Mouse (Mus musculus): Measurements from ENCODE around the gene Cd3eap. TPM values are rescaled to one million over a fixed set of nuclear protein-coding genes. Genes with fewer than 3 reads are reported as not detected.

The Cd3eap gene
- polyA plus RNA-seq, 1 experiment from 2014 or later = 17.6 TPM

DNA sequence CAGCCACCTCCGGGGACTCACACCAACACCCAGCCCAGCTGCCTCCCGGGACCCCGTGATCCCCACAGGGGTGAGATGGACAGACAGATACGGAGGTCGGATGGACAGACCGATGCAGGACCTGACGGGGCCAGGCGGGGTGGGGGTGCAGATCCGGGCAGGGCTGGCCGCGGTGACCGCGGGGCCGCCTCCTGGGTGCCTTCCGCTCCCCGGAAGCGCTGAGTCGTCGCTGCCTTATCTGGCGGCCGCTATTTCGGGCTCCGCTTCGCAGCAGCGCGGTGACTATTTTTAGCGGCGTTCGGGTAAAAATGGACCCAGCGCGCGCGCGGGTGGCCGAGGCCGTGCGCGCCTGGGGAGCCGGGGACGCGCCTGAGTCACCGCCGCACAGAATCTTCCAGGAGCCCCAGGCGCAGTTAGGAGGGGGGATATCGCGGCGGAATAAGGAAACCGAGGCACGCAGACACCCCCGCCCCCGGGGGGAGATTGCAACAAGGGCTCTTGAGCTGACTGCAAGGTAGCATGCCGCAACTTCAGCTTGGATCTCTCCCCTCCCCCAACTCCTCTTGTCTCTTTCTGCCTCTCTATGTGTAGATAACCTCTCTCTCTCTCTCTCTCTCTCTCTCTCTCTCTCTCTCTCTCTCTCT lies 26.5 kb downstream of the Cd3eap start:
- no peaks in the 10 kb centered on the region for H3K36me3 ChIP-seq (ENCODE audit: control insufficient read depth, insufficient read depth, low read length)

DNA sequence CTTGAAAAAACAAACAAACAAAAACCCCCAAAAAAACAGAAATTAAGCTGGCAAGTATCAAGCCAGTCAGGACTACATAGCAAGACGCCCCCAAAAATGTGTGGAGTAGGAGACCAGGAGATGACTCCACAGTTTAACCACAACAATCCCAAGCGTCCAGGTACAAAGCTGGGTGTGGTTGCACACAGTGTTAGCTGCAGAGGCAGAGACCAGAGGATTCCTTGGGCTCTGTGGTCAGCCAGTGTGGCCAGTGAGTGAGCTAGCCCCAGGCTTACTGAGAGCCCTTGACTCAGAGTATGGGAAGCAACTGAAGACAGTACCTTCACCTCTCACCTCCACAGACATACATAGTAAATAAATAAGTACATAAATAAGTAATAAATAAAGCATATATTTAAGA lies 27.4 kb downstream of the Cd3eap start:
- H3K4me2 ChIP-seq = peak overlapping the region; percentile 81; the same call in 1 of the 2 replicates
- H3K36me3 ChIP-seq (ENCODE audit: control insufficient read depth, insufficient read depth, low read length) = no peaks in the 10 kb centered on the region
- peak overlapping the region; percentile 82; the same call in 1 of the 2 replicates for H3K27ac ChIP-seq (ENCODE audit: low read depth, low read length)
- 0 out of 2 replicates have a peak, but pooled peaks cover 2% of the 10 kb centered on the region for H3K9me3 ChIP-seq (replicated peaks; ENCODE audit: control insufficient read depth, low read length)
- peaks cover 16% of the 10 kb centered on the region for H3K4me1 ChIP-seq (ENCODE audit: control insufficient read depth, insufficient read depth, low read length)
- no peak overlapping the region for H3K9ac ChIP-seq (ENCODE audit: low read depth, low read length)
- no peaks in the 10 kb centered on the region for H3K27me3 ChIP-seq (ENCODE audit: control insufficient read depth, insufficient read depth, low read length)
- no peak overlapping the region for H3K4me3 ChIP-seq (ENCODE audit: low read depth, low read length)
- ATAC-seq (replicated peaks; ENCODE audit: insufficient number of reproducible peaks, low FRiP score, low TSS enrichment) = no peak
- WGBS (ENCODE audit: insufficient replicate concordance) = 60% methylated on average over 2 of the region's 2 CpGs

More for the DNA sequence above, 26.5 kb downstream of the Cd3eap start:
- WGBS (ENCODE audit: insufficient replicate concordance) = under 1% methylated on average over 52 of the region's 52 CpGs
- H3K4me3 ChIP-seq (ENCODE audit: low read depth, low read length) = peak overlapping the region; percentile 60
- peak overlapping the region; percentile 81 for H3K4me2 ChIP-seq
- peaks cover 12% of the 10 kb centered on the region for H3K4me1 ChIP-seq (ENCODE audit: control insufficient read depth, insufficient read depth, low read length)
- peak; percentile 77 for ATAC-seq (replicated peaks; ENCODE audit: insufficient number of reproducible peaks, low FRiP score, low TSS enrichment)
- H3K9ac ChIP-seq (ENCODE audit: low read depth, low read length) = peak overlapping the region; percentile 78
- 0 out of 2 replicates have a peak, but pooled peaks cover 2% of the 10 kb centered on the region for H3K9me3 ChIP-seq (replicated peaks; ENCODE audit: control insufficient read depth, low read length)
- peak overlapping the region; percentile 82 for H3K27ac ChIP-seq (ENCODE audit: low read depth, low read length)
- no peaks in the 10 kb centered on the region for H3K27me3 ChIP-seq (ENCODE audit: control insufficient read depth, insufficient read depth, low read length)

DNA sequence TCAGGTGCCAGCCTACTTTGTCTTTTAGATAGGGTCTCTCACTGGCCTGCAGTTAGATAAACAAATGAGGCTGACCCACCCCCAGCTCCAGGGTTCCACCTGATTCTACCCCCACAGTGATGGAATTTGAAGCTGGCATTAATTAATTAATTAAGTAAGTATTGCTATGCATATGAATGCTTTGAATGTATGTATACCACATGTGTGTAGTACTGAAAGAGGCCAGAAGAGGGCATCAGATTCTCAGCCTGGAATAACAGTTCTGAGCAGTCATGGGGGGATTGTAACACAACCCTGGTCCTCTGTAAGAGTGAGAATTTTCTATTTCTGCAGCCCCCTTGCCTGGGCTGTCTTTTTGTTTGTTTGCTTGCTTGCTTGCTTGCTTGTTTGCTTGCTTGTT lies 30.9 kb downstream of the Cd3eap start:
- H3K9ac ChIP-seq (ENCODE audit: low read depth, low read length) = no peak overlapping the region
- no peak for ATAC-seq (replicated peaks; ENCODE audit: insufficient number of reproducible peaks, low FRiP score, low TSS enrichment)
- H3K4me3 ChIP-seq (ENCODE audit: low read depth, low read length) = no peak overlapping the region
- 0 out of 2 replicates have a peak, but pooled peaks cover 2% of the 10 kb centered on the region for H3K9me3 ChIP-seq (replicated peaks; ENCODE audit: control insufficient read depth, low read length)
- H3K4me2 ChIP-seq = no peak overlapping the region
- no peak overlapping the region for H3K27ac ChIP-seq (ENCODE audit: low read depth, low read length)
- peaks cover 23% of the 10 kb centered on the region for H3K4me1 ChIP-seq (ENCODE audit: control insufficient read depth, insufficient read depth, low read length)
- H3K36me3 ChIP-seq (ENCODE audit: control insufficient read depth, insufficient read depth, low read length) = no peaks in the 10 kb centered on the region
- no peaks in the 10 kb centered on the region for H3K27me3 ChIP-seq (ENCODE audit: control insufficient read depth, insufficient read depth, low read length)

DNA sequence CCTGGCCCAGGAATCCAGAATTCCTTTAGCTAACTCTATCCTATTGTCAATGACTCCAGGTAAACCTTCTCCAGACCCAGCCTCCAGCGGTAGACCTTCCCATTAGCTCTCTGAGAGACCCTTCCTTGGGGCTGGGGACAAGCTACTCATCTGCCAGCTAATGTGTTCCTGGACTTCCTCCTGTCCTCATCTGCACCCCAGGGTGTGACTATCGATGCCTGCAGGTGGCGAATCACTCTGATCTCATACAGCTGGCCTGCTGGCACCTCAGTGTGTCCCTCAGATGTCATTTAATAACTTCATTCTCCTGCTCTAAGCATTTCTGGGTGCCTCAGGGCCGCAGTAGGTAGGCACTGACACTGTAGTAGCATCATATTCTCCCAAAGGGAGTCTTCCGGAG lies 31.5 kb downstream of the Cd3eap start:
- H3K4me2 ChIP-seq = peak overlapping the region; percentile 84
- peak overlapping the region; percentile 95; the same call in 1 of the 2 replicates for H3K27ac ChIP-seq (ENCODE audit: low read depth, low read length)
- 0 out of 2 replicates have a peak, but pooled peaks cover 2% of the 10 kb centered on the region for H3K9me3 ChIP-seq (replicated peaks; ENCODE audit: control insufficient read depth, low read length)
- H3K4me3 ChIP-seq (ENCODE audit: low read depth, low read length) = no peak overlapping the region; the same call in 1 of the 2 replicates
- H3K36me3 ChIP-seq (ENCODE audit: control insufficient read depth, insufficient read depth, low read length) = no peaks in the 10 kb centered on the region
- no peaks in the 10 kb centered on the region for H3K27me3 ChIP-seq (ENCODE audit: control insufficient read depth, insufficient read depth, low read length)
- peak overlapping the region; percentile 69; the same call in 1 of the 2 replicates for H3K9ac ChIP-seq (ENCODE audit: low read depth, low read length)
- H3K4me1 ChIP-seq (ENCODE audit: control insufficient read depth, insufficient read depth, low read length) = peaks cover 23% of the 10 kb centered on the region
- ATAC-seq (replicated peaks; ENCODE audit: insufficient number of reproducible peaks, low FRiP score, low TSS enrichment) = no peak
- WGBS (ENCODE audit: insufficient replicate concordance) = 70% methylated on average over 5 of the region's 5 CpGs

DNA sequence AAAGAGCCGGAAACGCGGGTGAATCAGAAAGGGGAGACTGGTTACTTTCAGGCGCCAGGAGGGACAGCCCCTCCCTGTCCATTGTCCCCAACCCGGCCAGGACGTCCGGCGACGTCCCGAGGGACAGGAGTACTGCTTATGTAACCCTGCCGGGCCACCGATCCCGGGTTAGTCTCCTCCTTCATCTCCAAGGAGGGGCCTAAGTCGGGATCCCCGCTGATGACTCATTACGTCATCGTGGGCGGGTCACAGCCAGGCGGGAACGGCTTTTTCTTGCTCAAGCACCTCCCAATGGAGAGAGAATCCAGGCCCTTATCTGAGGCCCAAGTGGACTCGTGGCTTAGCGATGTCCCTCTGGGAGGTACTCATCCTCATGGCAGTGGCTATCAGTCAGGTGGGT lies 32.2 kb downstream of the Cd3eap start:
- Histone ChIP-seq H3K9me3 (replicated peaks; ENCODE audit: control insufficient read depth, low read length) (0 out of 2 replicates have a peak, but pooled peaks cover 2% of the 10 kb centered on the region), H3K36me3 (ENCODE audit: control insufficient read depth, insufficient read depth, low read length) (no peaks in the 10 kb centered on the region), H3K27ac (ENCODE audit: low read depth, low read length) (peak overlapping the region; percentile 95), H3K4me3 (ENCODE audit: low read depth, low read length) (peak overlapping the region; percentile 43), H3K4me1 (ENCODE audit: control insufficient read depth, insufficient read depth, low read length) (peaks cover 23% of the 10 kb centered on the region), H3K27me3 (ENCODE audit: control insufficient read depth, insufficient read depth, low read length) (no peaks in the 10 kb centered on the region), H3K4me2 (peak overlapping the region; percentile 84), H3K9ac (ENCODE audit: low read depth, low read length) (peak overlapping the region; percentile 69)
- ATAC-seq (replicated peaks; ENCODE audit: insufficient number of reproducible peaks, low FRiP score, low TSS enrichment) = peak; percentile 81
- 0% methylated on average over 22 of the region's 22 CpGs for WGBS (ENCODE audit: insufficient replicate concordance)

DNA sequence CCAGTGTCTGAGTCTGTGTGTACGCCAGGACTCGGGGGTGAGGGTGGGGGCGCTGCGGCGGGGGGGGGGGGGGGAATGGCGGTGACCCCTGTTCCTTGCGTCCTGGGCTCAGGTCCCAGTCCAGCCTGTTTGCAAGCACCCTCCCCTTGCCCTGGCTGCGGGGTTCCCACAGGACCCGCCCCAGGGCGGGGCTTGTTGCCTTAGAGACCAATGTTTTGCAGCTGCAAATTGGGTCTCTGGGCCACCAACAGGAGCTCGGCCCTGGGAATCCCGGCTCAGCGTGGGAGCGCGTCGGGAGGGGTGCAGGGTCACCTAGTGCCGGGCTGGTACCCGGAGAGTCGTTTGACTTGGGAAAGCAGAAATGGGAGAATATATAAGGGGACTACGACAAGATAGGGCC lies 32.9 kb downstream of the Cd3eap start:
- H3K36me3 ChIP-seq (ENCODE audit: control insufficient read depth, insufficient read depth, low read length) = no peaks in the 10 kb centered on the region
- 0 out of 2 replicates have a peak, but pooled peaks cover 2% of the 10 kb centered on the region for H3K9me3 ChIP-seq (replicated peaks; ENCODE audit: control insufficient read depth, low read length)
- ATAC-seq (replicated peaks; ENCODE audit: insufficient number of reproducible peaks, low FRiP score, low TSS enrichment) = peak; percentile 62
- WGBS (ENCODE audit: insufficient replicate concordance) = 0% methylated on average over 19 of the region's 20 CpGs
- peak overlapping the region; percentile 84 for H3K4me2 ChIP-seq
- H3K27me3 ChIP-seq (ENCODE audit: control insufficient read depth, insufficient read depth, low read length) = no peaks in the 10 kb centered on the region
- H3K4me3 ChIP-seq (ENCODE audit: low read depth, low read length) = peak overlapping the region; percentile 43
- peak overlapping the region; percentile 95 for H3K27ac ChIP-seq (ENCODE audit: low read depth, low read length)
- H3K4me1 ChIP-seq (ENCODE audit: control insufficient read depth, insufficient read depth, low read length) = peaks cover 23% of the 10 kb centered on the region
- peak overlapping the region; percentile 69; the same call in 1 of the 2 replicates for H3K9ac ChIP-seq (ENCODE audit: low read depth, low read length)

DNA sequence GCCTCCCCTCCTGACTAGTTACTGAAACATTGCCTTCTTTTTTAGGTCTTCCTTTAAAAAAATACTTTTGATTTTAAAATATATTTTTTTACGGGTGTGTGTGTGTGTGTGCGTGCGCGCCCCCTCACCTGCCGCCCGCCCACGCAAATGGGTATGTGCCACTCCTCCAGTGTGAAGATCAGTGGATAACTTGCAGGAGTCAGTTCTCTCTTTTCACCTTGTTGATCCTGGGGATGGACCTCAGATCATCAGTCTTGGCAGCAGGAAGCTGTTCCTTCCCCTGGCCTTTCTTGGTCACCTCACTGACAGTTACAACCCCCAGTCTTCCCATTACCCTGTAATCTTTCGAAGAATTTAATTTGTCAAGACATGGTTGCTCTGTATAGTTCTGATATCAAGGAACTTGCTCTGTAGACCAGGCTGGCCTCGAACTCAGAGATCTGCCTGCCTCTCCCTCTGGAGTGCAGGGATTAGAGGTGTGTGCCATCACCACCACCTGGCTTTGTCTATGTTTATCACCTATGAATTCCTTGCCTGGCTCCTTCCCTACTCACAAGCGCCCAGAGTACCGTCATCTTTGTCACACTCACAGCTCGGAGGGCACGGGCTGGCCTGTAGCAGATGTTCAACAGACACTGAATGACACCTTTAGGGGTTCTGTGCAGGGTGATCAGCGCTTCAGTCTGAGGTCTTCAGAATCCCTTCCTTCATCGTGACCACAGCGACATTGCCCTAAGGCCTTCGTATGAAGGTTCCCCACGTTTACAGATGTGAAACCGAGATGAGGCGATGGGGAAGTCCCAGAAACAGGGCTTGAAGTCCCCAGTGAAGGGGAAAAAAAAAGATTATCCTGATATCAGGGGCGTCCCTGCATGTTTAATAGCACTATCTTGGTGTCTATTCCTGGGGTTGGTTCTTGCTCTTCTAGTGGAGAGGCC lies 33.8 kb downstream of the Cd3eap start:
- Histone ChIP-seq H3K27me3 (ENCODE audit: control insufficient read depth, insufficient read depth, low read length) (no peaks in the 10 kb centered on the region), H3K4me2 (peak overlapping the region; percentile 84), H3K4me3 (ENCODE audit: low read depth, low read length) (no peak overlapping the region), H3K9me3 (replicated peaks; ENCODE audit: control insufficient read depth, low read length) (0 out of 2 replicates have a peak, but pooled peaks cover 2% of the 10 kb centered on the region), H3K36me3 (ENCODE audit: control insufficient read depth, insufficient read depth, low read length) (no peaks in the 10 kb centered on the region), H3K27ac (ENCODE audit: low read depth, low read length) (peak overlapping the region; percentile 95), H3K4me1 (ENCODE audit: control insufficient read depth, insufficient read depth, low read length) (peaks cover 24% of the 10 kb centered on the region), H3K9ac (ENCODE audit: low read depth, low read length) (peak overlapping the region; percentile 59; the same call in 1 of the 2 replicates)
- WGBS (ENCODE audit: insufficient replicate concordance) = 65% methylated on average over 21 of the region's 21 CpGs
- no peak for ATAC-seq (replicated peaks; ENCODE audit: insufficient number of reproducible peaks, low FRiP score, low TSS enrichment)

DNA sequence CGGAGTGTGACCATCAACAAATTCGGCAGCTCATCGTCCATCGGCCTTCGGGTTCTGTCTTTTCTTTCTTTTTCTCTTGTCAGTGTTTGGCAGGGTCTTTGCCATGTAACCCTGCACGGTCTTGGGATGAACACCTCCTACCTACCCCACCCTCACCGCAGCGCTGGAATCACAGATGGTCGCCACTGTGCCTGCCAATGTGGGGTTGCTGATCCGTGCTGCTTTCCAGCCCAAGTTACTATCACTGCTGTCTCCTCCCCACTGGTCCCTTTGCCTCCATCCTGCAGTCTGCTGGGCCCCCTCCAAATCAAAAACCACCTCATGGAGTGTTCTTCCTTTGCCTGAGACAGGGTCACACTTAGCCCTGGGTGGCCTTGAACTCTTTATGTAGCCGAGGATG lies 35.1 kb downstream of the Cd3eap start:
- Histone ChIP-seq H3K27me3 (ENCODE audit: control insufficient read depth, insufficient read depth, low read length) (no peaks in the 10 kb centered on the region), H3K27ac (ENCODE audit: low read depth, low read length) (no peak overlapping the region), H3K9ac (ENCODE audit: low read depth, low read length) (no peak overlapping the region), H3K4me2 (no peak overlapping the region), H3K4me3 (ENCODE audit: low read depth, low read length) (no peak overlapping the region), H3K9me3 (replicated peaks; ENCODE audit: control insufficient read depth, low read length) (0 out of 2 replicates have a peak, but pooled peaks cover 2% of the 10 kb centered on the region), H3K4me1 (ENCODE audit: control insufficient read depth, insufficient read depth, low read length) (peaks cover 34% of the 10 kb centered on the region), H3K36me3 (ENCODE audit: control insufficient read depth, insufficient read depth, low read length) (no peaks in the 10 kb centered on the region)
- WGBS (ENCODE audit: insufficient replicate concordance) = 83% methylated on average over 11 of the region's 11 CpGs
- no peak for ATAC-seq (replicated peaks; ENCODE audit: insufficient number of reproducible peaks, low FRiP score, low TSS enrichment)

All from heart, embryonic 11.5 days (tissue).